Mouse (Mus musculus): ENCODE results near the gene Gfra1. TPM values are rescaled to one million over a fixed set of nuclear protein-coding genes. Genes with fewer than 3 reads are reported as not detected.

The Gfra1 gene
- polyA plus RNA-seq, 1 experiment, result 0.09 TPM

- 97% methylated on average over 3 of the region's 3 CpGs for WGBS
- H3K27ac ChIP-seq (ENCODE audit: insufficient read depth, low read length), result no peak overlapping the region
- no peak for DNase-seq (ENCODE audit: low read depth in 1 of 2, low spot score in 2 of 2)
- H3K27me3 ChIP-seq (ENCODE audit: control insufficient read depth, insufficient read depth, low read length), result no peaks in the 10 kb centered on the region
- no peaks in the 10 kb centered on the region for H3K4me1 ChIP-seq (ENCODE audit: control insufficient read depth, insufficient read depth, insufficient read length)
- no peak for TF ChIP-seq POLR2A (IDR thresholded peaks at IDR 0.05; ENCODE audit: low read depth, low read length)
- no peak for TF ChIP-seq CTCF (IDR thresholded peaks at IDR 0.05; ENCODE audit: extremely low read depth, insufficient read depth, insufficient read length, insufficient replicate concordance)
- H3K36me3 ChIP-seq (ENCODE audit: control insufficient read depth, insufficient read depth, low read length), result no peaks in the 10 kb centered on the region
- no peak overlapping the region for H3K4me3 ChIP-seq (ENCODE audit: extremely low read depth, insufficient read depth, insufficient read length)
Observed at GRCm38 (mm10) chr19:58256485-58256884, 199.2 kb downstream of the Gfra1 start.

- H3K27me3 ChIP-seq (ENCODE audit: control insufficient read depth, insufficient read depth, low read length), result no peaks in the 10 kb centered on the region
- H3K36me3 ChIP-seq (ENCODE audit: control insufficient read depth, insufficient read depth, low read length), result no peaks in the 10 kb centered on the region
- no peak overlapping the region for H3K27ac ChIP-seq (ENCODE audit: insufficient read depth, low read length)
- no peaks in the 10 kb centered on the region for H3K4me1 ChIP-seq (ENCODE audit: control insufficient read depth, insufficient read depth, insufficient read length)
- WGBS, result 87% methylated on average over 7 of the region's 7 CpGs
- H3K4me3 ChIP-seq (ENCODE audit: extremely low read depth, insufficient read depth, insufficient read length), result no peak overlapping the region
- TF ChIP-seq POLR2A (IDR thresholded peaks at IDR 0.05; ENCODE audit: low read depth, low read length) (no peak), CTCF (IDR thresholded peaks at IDR 0.05; ENCODE audit: extremely low read depth, insufficient read depth, insufficient read length, insufficient replicate concordance) (no peak)
- no peak for DNase-seq (ENCODE audit: low read depth in 1 of 2, low spot score in 2 of 2)
Observed at GRCm38 (mm10) chr19:58255394-58255793, 200.3 kb downstream of the Gfra1 start.

GRCm38 (mm10) chr19:58254172-58254571 lies 201.5 kb downstream of the Gfra1 start:
- no peak for DNase-seq (ENCODE audit: low read depth in 1 of 2, low spot score in 2 of 2)
- TF ChIP-seq POLR2A (IDR thresholded peaks at IDR 0.05; ENCODE audit: low read depth, low read length) (no peak), CTCF (IDR thresholded peaks at IDR 0.05; ENCODE audit: extremely low read depth, insufficient read depth, insufficient read length, insufficient replicate concordance) (no peak)
- Histone ChIP-seq H3K4me1 (ENCODE audit: control insufficient read depth, insufficient read depth, insufficient read length) (no peaks in the 10 kb centered on the region), H3K27ac (ENCODE audit: insufficient read depth, low read length) (no peak overlapping the region), H3K27me3 (ENCODE audit: control insufficient read depth, insufficient read depth, low read length) (no peaks in the 10 kb centered on the region), H3K36me3 (ENCODE audit: control insufficient read depth, insufficient read depth, low read length) (no peaks in the 10 kb centered on the region), H3K4me3 (ENCODE audit: extremely low read depth, insufficient read depth, insufficient read length) (no peak overlapping the region)
- 84% methylated on average over 3 of the region's 3 CpGs for WGBS

DNA sequence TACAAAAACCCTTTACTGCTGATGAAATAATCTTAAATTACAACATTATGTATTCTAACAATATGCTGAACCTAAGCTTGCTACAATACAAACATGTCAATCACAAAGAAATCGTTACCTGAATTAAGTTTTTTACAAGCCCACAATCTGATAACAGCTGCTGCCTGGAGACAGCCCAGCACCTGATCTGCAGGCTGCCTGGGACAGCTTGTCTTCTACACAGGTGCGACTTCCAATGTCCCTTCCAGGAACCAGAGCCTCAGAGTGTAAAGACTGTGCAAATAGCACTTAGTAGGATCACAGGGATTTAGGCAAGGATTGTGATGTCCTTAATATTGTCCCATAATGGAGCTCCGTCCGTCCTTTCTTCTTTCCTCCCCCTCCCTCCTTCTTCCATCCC lies 204.0 kb downstream of the Gfra1 start:
- Histone ChIP-seq H3K27me3 (ENCODE audit: control insufficient read depth, insufficient read depth, low read length) (no peaks in the 10 kb centered on the region), H3K36me3 (ENCODE audit: control insufficient read depth, insufficient read depth, low read length) (no peaks in the 10 kb centered on the region), H3K4me1 (ENCODE audit: control insufficient read depth, insufficient read depth, insufficient read length) (no peaks in the 10 kb centered on the region), H3K27ac (ENCODE audit: insufficient read depth, low read length) (no peak overlapping the region), H3K4me3 (ENCODE audit: extremely low read depth, insufficient read depth, insufficient read length) (no peak overlapping the region)
- DNase-seq (ENCODE audit: low read depth in 1 of 2, low spot score in 2 of 2), result no peak
- TF ChIP-seq POLR2A (IDR thresholded peaks at IDR 0.05; ENCODE audit: low read depth, low read length), result no peak
- no peak for TF ChIP-seq CTCF (IDR thresholded peaks at IDR 0.05; ENCODE audit: extremely low read depth, insufficient read depth, insufficient read length, insufficient replicate concordance)
- WGBS, result 81% methylated on average over 4 of the region's 4 CpGs

GRCm38 (mm10) chr19:58251095-58251494 lies 204.6 kb downstream of the Gfra1 start:
- WGBS, result 82% methylated on average over 6 of the region's 6 CpGs
- Histone ChIP-seq H3K36me3 (ENCODE audit: control insufficient read depth, insufficient read depth, low read length) (no peaks in the 10 kb centered on the region), H3K4me3 (ENCODE audit: extremely low read depth, insufficient read depth, insufficient read length) (no peak overlapping the region), H3K27me3 (ENCODE audit: control insufficient read depth, insufficient read depth, low read length) (no peaks in the 10 kb centered on the region), H3K4me1 (ENCODE audit: control insufficient read depth, insufficient read depth, insufficient read length) (no peaks in the 10 kb centered on the region), H3K27ac (ENCODE audit: insufficient read depth, low read length) (no peak overlapping the region)
- no peak for DNase-seq (ENCODE audit: low read depth in 1 of 2, low spot score in 2 of 2)
- TF ChIP-seq POLR2A (IDR thresholded peaks at IDR 0.05; ENCODE audit: low read depth, low read length), result no peak
- no peak for TF ChIP-seq CTCF (IDR thresholded peaks at IDR 0.05; ENCODE audit: extremely low read depth, insufficient read depth, insufficient read length, insufficient replicate concordance)

DNA sequence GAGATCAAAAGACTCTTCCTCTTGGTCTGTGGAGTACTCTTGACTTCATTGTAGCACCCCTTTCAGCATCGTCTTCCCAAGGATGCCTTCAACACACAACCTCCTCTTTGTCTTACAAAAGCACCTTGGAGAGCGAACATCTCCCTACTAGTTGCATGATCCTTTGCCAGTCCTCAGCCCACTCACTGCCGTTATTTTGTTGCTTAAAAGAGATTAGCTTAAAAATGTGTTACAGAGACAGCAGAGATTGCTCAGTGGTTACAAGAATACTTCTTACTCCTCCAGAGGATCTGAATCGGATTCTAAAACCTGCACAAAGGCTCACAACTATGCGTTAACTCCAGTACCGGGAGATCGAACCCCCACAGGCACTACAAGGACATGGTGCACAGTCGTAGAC lies 205.5 kb downstream of the Gfra1 start:
- H3K27ac ChIP-seq (ENCODE audit: insufficient read depth, low read length), result no peak overlapping the region
- WGBS, result 94% methylated on average over 8 of the region's 8 CpGs
- no peak for DNase-seq (ENCODE audit: low read depth in 1 of 2, low spot score in 2 of 2)
- no peaks in the 10 kb centered on the region for H3K4me1 ChIP-seq (ENCODE audit: control insufficient read depth, insufficient read depth, insufficient read length)
- H3K4me3 ChIP-seq (ENCODE audit: extremely low read depth, insufficient read depth, insufficient read length), result no peak overlapping the region
- no peaks in the 10 kb centered on the region for H3K27me3 ChIP-seq (ENCODE audit: control insufficient read depth, insufficient read depth, low read length)
- no peaks in the 10 kb centered on the region for H3K36me3 ChIP-seq (ENCODE audit: control insufficient read depth, insufficient read depth, low read length)
- no peak for TF ChIP-seq POLR2A (IDR thresholded peaks at IDR 0.05; ENCODE audit: low read depth, low read length)
- TF ChIP-seq CTCF (IDR thresholded peaks at IDR 0.05; ENCODE audit: extremely low read depth, insufficient read depth, insufficient read length, insufficient replicate concordance), result no peak

- Histone ChIP-seq H3K4me1 (ENCODE audit: control insufficient read depth, insufficient read depth, insufficient read length) (no peaks in the 10 kb centered on the region), H3K27me3 (ENCODE audit: control insufficient read depth, insufficient read depth, low read length) (no peaks in the 10 kb centered on the region), H3K4me3 (ENCODE audit: extremely low read depth, insufficient read depth, insufficient read length) (no peak overlapping the region), H3K27ac (ENCODE audit: insufficient read depth, low read length) (no peak overlapping the region), H3K36me3 (ENCODE audit: control insufficient read depth, insufficient read depth, low read length) (no peaks in the 10 kb centered on the region)
- TF ChIP-seq POLR2A (IDR thresholded peaks at IDR 0.05; ENCODE audit: low read depth, low read length) (no peak), CTCF (IDR thresholded peaks at IDR 0.05; ENCODE audit: extremely low read depth, insufficient read depth, insufficient read length, insufficient replicate concordance) (no peak)
- 81% methylated on average over 4 of the region's 4 CpGs for WGBS
- DNase-seq (ENCODE audit: low read depth in 1 of 2, low spot score in 2 of 2), result no peak
Observed at GRCm38 (mm10) chr19:58244148-58244547, 211.6 kb downstream of the Gfra1 start.

Data from spleen, adult 2 months (tissue).